Mouse (Mus musculus) liver, embryonic 14.5 days (tissue): ENCODE measurements around the gene Zfp69. TPM values are rescaled to one million over a fixed set of nuclear protein-coding genes. Genes with fewer than 3 reads are reported as not detected.

Source experiments
- ATAC-seq: fragments of 200-750 bp; cut with Nextera tagmentation; 2 replicates; pipeline ENCODE4 v1.8.0; 2017; ENCODE audit warnings: moderate number of reproducible peaks, mild to moderate bottlenecking, moderate library complexity; ENCODE audit not compliant: insufficient read depth
- DNase-seq, 3 experiments: peaks; one replicate each; pipeline ENCODE4 v3.0.0-alpha.2; 2012 to 2013; ENCODE audit warnings: low read depth in 3 of 3, low spot score in 3 of 3
- H3K27ac ChIP-seq: fragments of 300-500 bp; sonication (generic); 2 replicates; pipeline ENCODE4 v1.5.1; 2014; ENCODE audit warnings: moderate library complexity, mild to moderate bottlenecking, control low read depth, inconsistent platforms
- H3K27me3 ChIP-seq: fragments of 300-500 bp; sonication (generic); 2 replicates; pipeline ENCODE4 v1.6.1; 2014; ENCODE audit warnings: mild to moderate bottlenecking, low read length, moderate library complexity; ENCODE audit not compliant: control insufficient read depth, insufficient read depth
- H3K36me3 ChIP-seq: fragments of 300-500 bp; sonication (generic); replicated peaks from 2 replicates; pipeline ENCODE4 v1.6.1; 2014; ENCODE audit warnings: low read depth; ENCODE audit not compliant: control insufficient read depth, insufficient read depth
- H3K4me1 ChIP-seq, 2 experiments: fragments of 200-500 bp in 1 of 2; fragments of 300-500 bp in 1 of 2; sonication (generic) in 1 of 2; replicated peaks; 2 replicates each; pipeline ENCODE4 v1.6.1; 2012 to 2014; ENCODE audit warnings: antibody characterized with exemption in 1 of 2, inconsistent platforms in 1 of 2, low read length in 1 of 2; ENCODE audit not compliant: control insufficient read depth in 2 of 2, insufficient read depth in 2 of 2
- H3K4me2 ChIP-seq: fragments of 300-500 bp; sonication (generic); 2 replicates; pipeline ENCODE4 v1.6.1; 2014; ENCODE audit warnings: low read depth, mild to moderate bottlenecking, control low read depth, moderate library complexity
- H3K4me3 ChIP-seq, 2 experiments: fragments of 200-500 bp in 1 of 2; fragments of 300-500 bp in 1 of 2; sonication (generic) in 1 of 2; 2 replicates each; pipeline ENCODE4 v1.5.1; 2012 to 2014; ENCODE audit warnings: low read depth in 2 of 2, low read length in 2 of 2, mild to moderate bottlenecking in 2 of 2, control low read depth in 1 of 2, inconsistent platforms in 1 of 2, moderate library complexity in 1 of 2; ENCODE audit not compliant: insufficient read depth in 1 of 2
- H3K9ac ChIP-seq: fragments of 300-500 bp; sonication (generic); replicated peaks from 2 replicates; pipeline ENCODE4 v1.6.1; 2014; ENCODE audit warnings: mild to moderate bottlenecking, control low read depth, moderate library complexity
- H3K9me3 ChIP-seq: fragments of 300-500 bp; sonication (generic); 2 replicates; pipeline ENCODE4 v1.6.1; 2016; ENCODE audit warnings: low read length, mixed read lengths; ENCODE audit not compliant: control insufficient read depth
- CTCF ChIP-seq: IDR thresholded peaks from 2 replicates; pipeline ENCODE4 v1.5.1; 2016; ENCODE audit warnings: antibody characterized with exemption, low read depth, control low read depth
- EP300 ChIP-seq: IDR thresholded peaks from 2 replicates; pipeline ENCODE4 v1.6.1; 2016; ENCODE audit warnings: antibody characterized with exemption, low read depth
- WGBS: fragments of 180-500 bp; shearing (Covaris S2); extraction: QIAGEN DNeasy Blood & Tissue Kit; methylation state at CpG from one replicate; pipeline ENCODE4 v1.1.7; 2014; ENCODE audit not compliant: insufficient replicate concordance; 5-methylcytosine and 5-hydroxymethylcytosine counted together
- polyA plus RNA-seq, 2 experiments: library from polyadenylated mRNA; depleted of rRNA in 1 of 2; stranded (reverse) in 1 of 2; unstranded in 1 of 2; fragments of >200 nt; fragmentation: Nextera tagmentation in 1 of 2; extraction: Ambion mirVana in 1 of 2; gene quantifications; 2 replicates each; pipeline versions ENCODE4 v1.2.1 to v1.2.3; 2012 to 2014

Zfp69 gene
- polyA plus RNA-seq, 2 experiments = 1.0 to 1.2 TPM

DNA sequence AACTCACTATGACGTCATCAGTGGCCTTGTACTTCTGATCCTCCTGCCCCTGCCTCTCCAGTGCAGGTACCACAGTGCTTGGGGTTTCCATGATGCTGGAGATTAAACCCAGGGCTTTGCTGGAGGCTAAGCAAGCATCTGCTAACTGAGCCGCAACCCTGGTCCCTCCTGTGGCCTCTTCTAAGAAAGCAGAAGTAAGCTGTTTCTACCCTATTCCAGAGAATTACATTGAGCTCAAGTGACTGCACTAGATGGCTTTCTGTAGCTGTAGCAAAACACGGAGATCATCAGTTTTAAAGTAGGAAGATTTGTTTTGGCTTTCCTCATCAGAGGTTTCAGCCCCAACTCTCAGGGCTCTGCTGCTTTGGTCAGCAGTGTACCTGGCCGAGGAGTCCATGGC is 37.0 kb downstream of the Zfp69 start:
- H3K9ac ChIP-seq = no peak overlapping the region
- H3K27ac ChIP-seq = no peak overlapping the region
- no peak for TF ChIP-seq EP300
- no peak for ATAC-seq
- H3K4me2 ChIP-seq = no peak overlapping the region
- H3K27me3 ChIP-seq = no peaks in the 10 kb centered on the region
- no peaks in the 10 kb centered on the region for H3K4me1 ChIP-seq
- DNase-seq = no peak
- no peak overlapping the region for H3K4me3 ChIP-seq
- 27% methylated on average over 4 of the region's 4 CpGs for WGBS
- H3K9me3 ChIP-seq = no peaks in the 10 kb centered on the region
- H3K36me3 ChIP-seq = no peaks in the 10 kb centered on the region

DNA sequence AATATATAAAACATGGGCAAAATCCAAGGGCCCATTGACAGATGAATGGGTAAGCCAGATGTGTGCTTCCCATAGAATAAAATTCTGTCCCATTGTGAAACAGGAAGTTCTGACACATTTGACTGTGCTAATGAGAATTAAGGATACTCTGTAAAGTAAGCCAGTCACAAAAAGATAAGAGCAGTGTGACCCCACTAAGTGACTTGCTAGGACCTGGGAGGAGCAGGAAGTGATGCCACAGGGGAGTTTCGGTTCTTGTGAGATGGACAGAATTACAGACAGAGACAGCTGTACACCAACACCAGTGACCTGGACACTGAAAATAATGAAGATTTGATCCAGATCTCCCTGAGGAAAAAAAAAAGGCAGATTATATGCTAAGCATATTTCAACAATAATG is 37.6 kb downstream of the Zfp69 start:
- 16% methylated on average over 1 of the region's 1 CpGs for WGBS
- no peak overlapping the region for H3K4me3 ChIP-seq
- H3K27ac ChIP-seq = no peak overlapping the region
- ATAC-seq (no peak), DNase-seq (no peak)
- no peak overlapping the region for H3K4me2 ChIP-seq
- H3K9ac ChIP-seq = no peak overlapping the region
- H3K4me1 ChIP-seq = no peaks in the 10 kb centered on the region
- H3K9me3 ChIP-seq = no peaks in the 10 kb centered on the region
- TF ChIP-seq EP300 (no peak), CTCF (no peak)
- H3K27me3 ChIP-seq = no peaks in the 10 kb centered on the region
- H3K36me3 ChIP-seq = no peaks in the 10 kb centered on the region

GRCm38 (mm10) chr4:120913443-120913842 is 38.1 kb downstream of the Zfp69 start:
- no peak overlapping the region for H3K27ac ChIP-seq
- no peaks in the 10 kb centered on the region for H3K36me3 ChIP-seq
- no peaks in the 10 kb centered on the region for H3K27me3 ChIP-seq
- no peak overlapping the region for H3K4me3 ChIP-seq
- no peak overlapping the region for H3K4me2 ChIP-seq
- ATAC-seq (no peak), DNase-seq (no peak)
- TF ChIP-seq CTCF = no peak
- no peak for TF ChIP-seq EP300
- no peak overlapping the region for H3K9ac ChIP-seq
- H3K4me1 ChIP-seq = no peaks in the 10 kb centered on the region
- WGBS = 55% methylated on average over 8 of the region's 8 CpGs
- H3K9me3 ChIP-seq = no peaks in the 10 kb centered on the region

DNA sequence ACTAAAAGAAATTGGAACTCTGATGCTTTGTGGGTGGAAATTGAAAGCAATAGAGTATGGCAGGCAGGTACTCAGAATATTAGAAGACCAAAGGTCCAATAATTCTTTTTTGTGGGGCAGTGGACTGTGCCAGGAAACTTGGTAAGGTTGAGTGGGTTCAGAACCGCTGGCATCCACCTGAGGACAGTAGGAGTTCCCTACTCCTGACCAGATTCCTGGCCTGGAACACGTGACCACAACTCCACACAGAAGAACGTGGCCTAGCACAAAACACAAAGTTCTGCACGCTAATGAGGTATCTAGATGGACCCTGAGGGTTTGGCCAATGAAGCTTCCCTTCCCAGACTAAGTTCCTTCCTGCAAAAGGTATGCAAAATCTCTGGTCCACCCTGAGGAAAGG is 38.6 kb downstream of the Zfp69 start:
- H3K4me3 ChIP-seq = no peak overlapping the region

GRCm38 (mm10) chr4:120911086-120911485 is 40.4 kb downstream of the Zfp69 start:
- Histone ChIP-seq H3K9ac (no peak overlapping the region), H3K4me3 (no peak overlapping the region), H3K4me1 (no peaks in the 10 kb centered on the region), H3K4me2 (no peak overlapping the region), H3K27ac (no peak overlapping the region), H3K27me3 (no peaks in the 10 kb centered on the region), H3K9me3 (no peaks in the 10 kb centered on the region), H3K36me3 (no peaks in the 10 kb centered on the region)
- DNase-seq (no peak), ATAC-seq (no peak)
- no peak for TF ChIP-seq CTCF
- no peak for TF ChIP-seq EP300
- WGBS = 68% methylated on average over 6 of the region's 6 CpGs

More for the DNA sequence above, 38.6 kb downstream of the Zfp69 start:
- no peaks in the 10 kb centered on the region for H3K9me3 ChIP-seq
- no peaks in the 10 kb centered on the region for H3K4me1 ChIP-seq
- TF ChIP-seq CTCF = no peak
- TF ChIP-seq EP300 = no peak
- WGBS = 45% methylated on average over 4 of the region's 4 CpGs
- no peaks in the 10 kb centered on the region for H3K27me3 ChIP-seq
- H3K27ac ChIP-seq = no peak overlapping the region
- no peak for ATAC-seq
- DNase-seq = no peak
- H3K4me2 ChIP-seq = no peak overlapping the region
- H3K36me3 ChIP-seq = no peaks in the 10 kb centered on the region
- no peak overlapping the region for H3K9ac ChIP-seq
